Comparison of ENCODE assay signal across 11 mouse cellular contexts in the genomic region with DNA sequence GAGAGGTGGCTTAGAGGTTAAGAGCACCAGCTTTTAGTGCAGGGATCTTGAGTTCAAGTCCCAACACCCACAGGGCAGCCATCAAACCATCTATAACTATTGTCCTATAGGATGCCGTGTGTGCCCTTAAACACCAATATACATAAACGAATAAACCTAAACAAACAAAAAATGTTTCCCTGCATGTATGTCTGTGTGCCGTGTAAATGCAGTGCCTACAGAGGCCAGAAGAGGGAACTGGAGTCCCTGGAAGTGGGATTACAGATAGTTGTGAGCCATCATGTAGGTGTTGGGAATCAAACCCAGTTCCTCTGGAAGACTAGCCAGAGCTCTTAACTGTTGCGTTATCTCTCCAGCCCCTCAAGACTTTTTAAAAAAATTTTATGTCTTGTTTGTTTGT.
"Had no signal": no experiment of that assay in that cellular context is flagged by ENCODE, and none has a peak within 500 bp of the region (broad histone marks: within the 10 kb centered on the region; RNA-seq: fewer than 3 reads in every experiment).

No protein-coding gene starts in this region.

- H3K36me3 ChIP-seq: limb, embryonic 15.5 days; liver, embryonic 13.5 days; neural tube, embryonic 15.5 days had no signal

- H3K9me3 ChIP-seq: limb, embryonic 15.5 days; liver, embryonic 13.5 days; neural tube, embryonic 15.5 days had no signal

- DNase-seq: kidney, adult 11 months; kidney, adult 9 months; kidney, postnatal 14 days; liver, embryonic 13.5 days; lung, adult 18-20 months; midbrain, embryonic 14.5 days; right cerebral cortex, adult 18-20 months; right cerebral cortex, postnatal 25 days had no signal

- H3K9ac ChIP-seq: limb, embryonic 15.5 days; liver, embryonic 13.5 days; neural tube, embryonic 15.5 days had no signal

- H3K27me3 ChIP-seq: limb, embryonic 15.5 days; liver, embryonic 13.5 days; neural tube, embryonic 15.5 days had no signal

- H3K27ac ChIP-seq: limb, embryonic 15.5 days; liver, embryonic 13.5 days; neural tube, embryonic 15.5 days had no signal

- H3K4me3 ChIP-seq: limb, embryonic 15.5 days; liver, embryonic 13.5 days; myocyte; neural tube, embryonic 15.5 days had no signal

- H3K4me2 ChIP-seq: limb, embryonic 15.5 days; liver, embryonic 13.5 days; neural tube, embryonic 15.5 days had no signal

- H3K4me1 ChIP-seq: limb, embryonic 15.5 days; liver, embryonic 13.5 days; neural tube, embryonic 15.5 days had no signal
